Mouse (Mus musculus) midbrain, postnatal 0 days (tissue): ENCODE data around the gene Hspa1a. TPM values are rescaled to one million over a fixed set of nuclear protein-coding genes. Genes with fewer than 3 reads are reported as not detected.
A peak's percentile ranks its signal among the peaks of the same experiment; 100 is the strongest.
"Not testable (repeated sequence)": the region's sequence is repeated elsewhere in the genome, so short reads cannot be mapped to it uniquely, and the experiment has no call there.

Source experiments
- ATAC-seq: fragments of 200-750 bp; cut with Nextera tagmentation; 2 replicates; pipeline ENCODE4 v1.8.0; 2017; ENCODE audit warnings: moderate number of reproducible peaks, mild to moderate bottlenecking, moderate TSS enrichment, moderate library complexity; ENCODE audit not compliant: low FRiP score
- DNase-seq: peaks from one replicate; pipeline ENCODE4 v3.0.0-alpha.2; 2015; ENCODE audit warnings: low spot score
- H3K27ac ChIP-seq: fragments of 300-500 bp; sonication (generic); 2 replicates; pipeline ENCODE4 v1.5.1; 2014; ENCODE audit warnings: low read depth, mild to moderate bottlenecking, low read length, mixed read lengths
- H3K27me3 ChIP-seq: fragments of 300-500 bp; sonication (generic); 2 replicates; pipeline ENCODE4 v1.6.1; 2014; ENCODE audit warnings: low read length, control low read depth, mixed read lengths; ENCODE audit not compliant: insufficient read depth
- H3K36me3 ChIP-seq: fragments of 300-500 bp; sonication (generic); 2 replicates; pipeline ENCODE4 v1.6.1; 2014; ENCODE audit warnings: low read length, control low read depth, mixed read lengths; ENCODE audit not compliant: insufficient read depth
- H3K4me1 ChIP-seq: fragments of 300-500 bp; sonication (generic); 2 replicates; pipeline ENCODE4 v1.6.1; 2014; ENCODE audit warnings: mild to moderate bottlenecking, control low read depth, antibody characterized with exemption, low read length, mixed read lengths; ENCODE audit not compliant: insufficient read depth
- H3K4me2 ChIP-seq: fragments of 300-500 bp; sonication (generic); 2 replicates; pipeline ENCODE4 v1.6.1; 2014; ENCODE audit warnings: low read depth, mild to moderate bottlenecking, low read length, mixed read lengths; ENCODE audit not compliant: poor library complexity, severe bottlenecking
- H3K4me3 ChIP-seq: fragments of 300-500 bp; sonication (generic); 2 replicates; pipeline ENCODE4 v1.5.1; 2014; ENCODE audit warnings: low read depth, mild to moderate bottlenecking, low read length, moderate library complexity
- H3K9ac ChIP-seq: fragments of 300-500 bp; sonication (generic); replicated peaks from 2 replicates; pipeline ENCODE4 v1.6.1; 2014; ENCODE audit warnings: mild to moderate bottlenecking, low read length, moderate library complexity, mixed read lengths; ENCODE audit not compliant: poor library complexity, severe bottlenecking
- H3K9me3 ChIP-seq: fragments of 300-500 bp; sonication (generic); 2 replicates; pipeline ENCODE4 v1.6.1; 2016; ENCODE audit warnings: low read length, control low read depth
- CTCF ChIP-seq: IDR thresholded peaks from 2 replicates; pipeline ENCODE4 v1.5.1; 2016; ENCODE audit warnings: antibody characterized with exemption, mild to moderate bottlenecking
- WGBS: fragments of 180-500 bp; shearing (Covaris S2); extraction: QIAGEN DNeasy Blood & Tissue Kit; methylation state at CpG from one replicate; pipeline ENCODE4 v1.1.7; 2014; 5-methylcytosine and 5-hydroxymethylcytosine counted together
- polyA plus RNA-seq: library from polyadenylated mRNA; unstranded; fragments of >200 nt; fragmentation: Nextera tagmentation; extraction: Ambion mirVana; gene quantifications from 2 replicates; pipeline ENCODE4 v1.2.1, GENCODE M21; 2015
- total RNA-seq: library from RNA; depleted of rRNA; stranded (reverse); fragments of >200 nt; gene quantifications from 2 replicates; pipeline ENCODE4 v1.2.3, GENCODE M21; 2014

The Hspa1a gene
- total and polyA plus RNA-seq, 2 experiments from 2014 or later, result 19.8 to 34.9 TPM

DNA sequence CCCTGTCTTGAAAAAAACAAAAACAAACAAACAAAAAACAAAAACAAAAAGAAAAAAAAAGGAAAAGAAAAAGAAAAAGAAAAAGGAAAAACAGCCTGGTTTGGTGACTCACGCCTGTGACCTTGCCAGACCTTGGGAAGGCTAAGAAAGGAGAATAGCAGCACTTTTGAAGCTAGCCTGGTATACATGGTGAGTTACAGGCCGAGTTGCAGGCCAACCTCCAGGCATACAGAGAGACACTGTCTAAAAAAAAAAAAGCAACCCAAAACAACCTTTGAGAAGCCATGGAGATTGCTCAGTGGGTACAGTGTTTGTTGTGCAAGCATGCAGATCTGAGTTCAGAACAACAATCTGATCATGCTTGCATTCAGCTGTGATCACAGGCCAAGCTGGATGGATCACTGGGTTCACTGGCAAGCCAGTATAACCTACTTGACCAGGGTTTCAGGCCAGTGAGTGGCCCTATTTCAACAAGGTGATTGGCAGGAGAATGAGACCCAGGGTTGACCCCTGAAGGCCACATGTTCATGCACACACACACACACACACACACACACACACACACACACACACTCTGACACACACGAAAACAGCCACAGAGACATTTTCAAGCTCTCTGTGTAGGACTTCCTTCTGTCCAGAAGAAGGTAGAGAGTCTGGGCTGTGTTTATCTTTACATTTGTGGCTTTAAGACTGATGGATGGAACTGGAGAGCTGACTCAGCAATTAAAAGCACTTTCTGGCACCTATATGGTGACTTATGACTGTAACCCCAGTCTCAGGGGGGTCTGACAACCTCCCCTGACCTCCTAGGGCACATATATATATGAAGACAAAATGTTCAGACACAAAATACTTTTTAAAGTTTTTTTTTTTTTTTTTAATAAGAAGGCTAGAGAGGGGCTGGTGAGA lies 3.9 kb upstream of the Hspa1a start:
- Histone ChIP-seq H3K4me1 (peaks cover 4% of the 10 kb centered on the region; the same call in 1 of the 2 replicates), H3K36me3 (no peaks in the 10 kb centered on the region), H3K9ac (no peak overlapping the region), H3K27me3 (no peaks in the 10 kb centered on the region), H3K27ac (no peak overlapping the region), H3K4me2 (no peak overlapping the region), H3K4me3 (no peak overlapping the region), H3K9me3 (no peaks in the 10 kb centered on the region)
- WGBS, result 81% methylated on average over 3 of the region's 3 CpGs
- ATAC-seq, result no peak
- TF ChIP-seq CTCF, result no peak
- DNase-seq, result no peak

DNA sequence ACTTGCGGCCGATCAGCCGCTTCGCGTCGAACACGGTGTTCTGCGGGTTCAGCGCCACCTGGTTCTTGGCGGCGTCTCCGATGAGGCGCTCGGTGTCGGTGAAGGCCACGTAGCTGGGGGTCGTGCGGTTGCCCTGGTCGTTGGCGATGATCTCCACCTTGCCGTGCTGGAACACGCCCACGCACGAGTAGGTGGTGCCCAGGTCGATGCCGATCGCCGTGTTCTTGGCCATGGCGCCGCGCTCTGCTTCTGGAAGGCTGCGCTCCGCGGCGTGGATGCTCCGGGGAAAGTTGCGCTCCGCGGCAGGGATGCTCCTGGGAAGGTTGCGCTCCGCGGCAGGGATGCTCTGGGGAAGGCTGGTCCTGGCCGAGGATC lies 275 bp downstream of the Hspa1a start:
- DNase-seq, H3K36me3 ChIP-seq, H3K9me3 ChIP-seq, ATAC-seq, H3K9ac ChIP-seq, H3K4me1 ChIP-seq, H3K27ac ChIP-seq: not testable (repeated sequence)
- H3K27me3 ChIP-seq, result peaks cover 18% of the 10 kb centered on the region
- H3K4me3 ChIP-seq, result peak overlapping the region; percentile 37
- WGBS, result under 1% methylated on average over 14 of the region's 43 CpGs
- H3K4me2 ChIP-seq, result peak overlapping the region; percentile 64; the same call in 1 of the 2 replicates

DNA sequence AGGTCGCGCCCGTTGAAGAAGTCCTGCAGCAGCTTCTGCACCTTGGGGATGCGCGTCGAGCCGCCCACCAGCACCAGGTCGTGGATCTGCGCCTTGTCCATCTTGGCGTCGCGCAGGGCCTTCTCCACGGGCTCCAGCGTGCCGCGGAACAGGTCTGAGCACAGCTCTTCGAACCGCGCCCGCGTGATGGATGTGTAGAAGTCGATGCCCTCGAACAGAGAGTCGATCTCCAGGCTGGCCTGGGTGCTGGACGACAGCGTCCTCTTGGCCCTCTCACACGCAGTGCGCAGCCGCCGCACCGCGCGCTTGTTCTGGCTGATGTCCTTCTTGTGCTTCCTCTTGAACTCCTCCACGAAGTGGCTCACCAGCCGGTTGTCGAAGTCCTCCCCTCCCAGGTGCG lies 1.1 kb downstream of the Hspa1a start:
- H3K4me1 ChIP-seq, H3K4me3 ChIP-seq, H3K9ac ChIP-seq, DNase-seq, H3K36me3 ChIP-seq, H3K9me3 ChIP-seq, ATAC-seq, H3K4me2 ChIP-seq, H3K27ac ChIP-seq: not testable (repeated sequence)
- H3K27me3 ChIP-seq, result peaks cover 18% of the 10 kb centered on the region
- 28% methylated on average over 17 of the region's 37 CpGs for WGBS

DNA sequence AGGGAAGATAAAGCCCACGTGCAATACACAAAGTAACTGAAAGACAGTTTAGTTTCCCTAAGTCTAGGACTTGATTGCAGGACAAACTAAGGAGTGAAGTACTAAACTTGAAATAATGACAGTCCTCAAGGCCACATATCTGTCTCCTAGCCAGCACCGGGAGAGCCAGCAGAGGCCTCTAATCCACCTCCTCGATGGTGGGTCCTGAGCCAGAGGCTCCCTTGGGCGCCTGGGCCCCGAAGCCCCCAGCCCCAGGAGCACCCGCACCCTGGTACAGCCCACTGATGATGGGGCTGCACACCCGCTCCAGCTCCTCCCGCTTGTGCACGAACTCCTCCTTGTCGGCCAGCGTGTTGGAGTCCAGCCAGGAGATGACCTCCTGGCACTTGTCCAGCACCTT lies 2.1 kb downstream of the Hspa1a start, which contains the start of gene Gm20481:
Gene Gm20481, plus strand, starts transcription at position 91 of the 400 bp plus-strand sequence.
- not testable (repeated sequence) for H3K9me3 ChIP-seq, H3K4me1 ChIP-seq, H3K4me2 ChIP-seq, H3K36me3 ChIP-seq, H3K27ac ChIP-seq, ATAC-seq, H3K9ac ChIP-seq, DNase-seq, H3K4me3 ChIP-seq
- peaks cover 18% of the 10 kb centered on the region for H3K27me3 ChIP-seq
- WGBS, result 72% methylated on average over 6 of the region's 11 CpGs

DNA sequence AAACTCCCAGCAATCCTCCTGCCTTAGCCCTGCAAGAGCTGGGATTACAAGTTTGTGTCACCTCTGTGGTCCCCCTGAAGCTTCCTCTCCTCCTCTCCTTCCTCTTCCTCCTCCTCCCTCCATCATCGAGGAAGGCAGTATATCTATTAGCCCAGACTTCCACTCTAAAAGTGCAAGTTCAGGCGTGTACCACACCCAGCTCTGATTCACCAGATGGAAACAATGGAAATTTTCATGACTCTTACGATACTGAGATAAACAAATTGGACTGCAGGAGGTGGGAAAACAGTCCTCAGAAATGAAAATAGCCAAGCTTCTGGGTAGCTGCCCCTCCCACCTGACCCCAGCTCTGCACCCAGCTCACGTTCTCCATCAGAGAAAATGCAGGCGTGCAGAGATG lies 6.3 kb downstream of the Hspa1a start:
- DNase-seq, result no peak
- H3K9ac ChIP-seq, result no peak overlapping the region
- no peak overlapping the region for H3K4me2 ChIP-seq
- WGBS, result 81% methylated on average over 5 of the region's 5 CpGs
- H3K4me3 ChIP-seq, result no peak overlapping the region
- no peaks in the 10 kb centered on the region for H3K36me3 ChIP-seq
- H3K27me3 ChIP-seq, result peaks cover 18% of the 10 kb centered on the region
- H3K9me3 ChIP-seq, result no peaks in the 10 kb centered on the region
- no peak for TF ChIP-seq CTCF
- no peaks in the 10 kb centered on the region for H3K4me1 ChIP-seq
- ATAC-seq, result no peak
- H3K27ac ChIP-seq, result no peak overlapping the region

DNA sequence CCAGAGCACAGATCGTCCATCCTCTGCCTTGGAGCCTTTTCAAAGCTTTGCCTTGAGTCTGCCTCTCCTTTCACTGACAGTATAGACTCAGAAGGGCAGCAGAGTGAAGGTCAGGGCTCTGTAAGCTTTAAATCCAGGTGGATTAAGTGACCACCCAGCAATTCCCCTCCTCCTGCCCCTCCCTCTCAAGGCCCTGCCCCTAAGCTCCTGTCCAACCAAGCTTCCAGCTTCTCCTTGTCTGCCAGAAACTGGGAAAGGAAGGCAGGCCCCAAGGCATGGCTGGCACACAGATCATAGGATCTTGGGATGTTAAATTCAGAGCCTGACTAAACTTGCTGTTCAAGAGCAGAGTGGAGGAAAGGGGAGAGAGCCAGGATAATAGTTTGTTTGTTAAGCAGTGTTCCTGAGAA lies 7.3 kb downstream of the Hspa1a start:
- DNase-seq (no peak), ATAC-seq (no peak)
- Histone ChIP-seq H3K4me3 (no peak overlapping the region), H3K9ac (0 out of 2 replicates have a peak overlapping the region, but pooled peaks have one; percentile 4), H3K36me3 (no peaks in the 10 kb centered on the region), H3K4me2 (no peak overlapping the region), H3K27ac (no peak overlapping the region), H3K9me3 (no peaks in the 10 kb centered on the region), H3K4me1 (no peaks in the 10 kb centered on the region), H3K27me3 (peaks cover 16% of the 10 kb centered on the region)
- TF ChIP-seq CTCF, result no peak
- 0% methylated on average over 1 of the region's 1 CpGs for WGBS
